Mouse (Mus musculus) MEL (cell line): Measurements from ENCODE around the gene Acvr2b.

Source experiments
- CTCF ChIP-seq, 3 experiments: IDR thresholded peaks in 2 of 3; conservative IDR thresholded peaks in 1 of 3; 2 replicates each; pipeline ENCODE4 v1.5.1; 2011 to 2012; ENCODE audit warnings: low read length in 3 of 3, low read depth in 2 of 3, mild to moderate bottlenecking in 2 of 3, improper control_type of control experiment in 1 of 3, inconsistent platforms in 1 of 3, mixed read lengths in 1 of 3, moderate library complexity in 1 of 3; ENCODE audit not compliant: control insufficient read depth in 1 of 3, insufficient read depth in 1 of 3, poor library complexity in 1 of 3, severe bottlenecking in 1 of 3
- EP300 ChIP-seq, 2 experiments: IDR thresholded peaks; 2 replicates each; pipeline ENCODE4 v1.6.1; 2011; ENCODE audit warnings: improper control_type of control experiment in 2 of 2, low read length in 2 of 2, low read depth in 1 of 2, mild to moderate bottlenecking in 1 of 2
- GATA1 ChIP-seq: IDR thresholded peaks from 2 replicates; pipeline ENCODE4 v1.6.1; 2011; ENCODE audit warnings: low read depth, low read length, improper control_type of control experiment
- MAX ChIP-seq: IDR thresholded peaks from 2 replicates; pipeline ENCODE4 v1.6.1; 2011; ENCODE audit warnings: low read length, improper control_type of control experiment
- POLR2A ChIP-seq, 2 experiments: IDR thresholded peaks; 2 replicates each; pipeline ENCODE4 v1.6.1; 2011 to 2012; ENCODE audit warnings: low read length in 2 of 2, mild to moderate bottlenecking in 2 of 2, control low read depth in 1 of 2, improper control_type of control experiment in 1 of 2, low read depth in 1 of 2, moderate library complexity in 1 of 2; ENCODE audit not compliant: control insufficient read depth in 1 of 2, insufficient read depth in 1 of 2, poor library complexity in 1 of 2
- POLR2AphosphoS2 ChIP-seq: IDR thresholded peaks from 2 replicates; pipeline ENCODE4 v1.6.1; 2011; ENCODE audit warnings: low read length, improper control_type of control experiment
- POLR2AphosphoS5 ChIP-seq: IDR thresholded peaks from 2 replicates; pipeline ENCODE4 v1.6.1; 2012; ENCODE audit warnings: low read depth, borderline replicate concordance, mild to moderate bottlenecking, inconsistent platforms, low read length, moderate library complexity, mixed read lengths
- TAL1 ChIP-seq: IDR thresholded peaks from 2 replicates; pipeline ENCODE4 v1.6.1; 2012; ENCODE audit warnings: mild to moderate bottlenecking, inconsistent platforms, low read length, moderate library complexity, mixed read lengths
- TCF12 ChIP-seq: IDR thresholded peaks from 2 replicates; pipeline ENCODE4 v1.6.1; 2014; ENCODE audit warnings: low read depth, mild to moderate bottlenecking, inconsistent platforms, low read length, improper control_type of control experiment, moderate library complexity
- ZC3H11A ChIP-seq: IDR thresholded peaks from 2 replicates; pipeline ENCODE4 v1.6.1; 2012; ENCODE audit warnings: low read depth, mild to moderate bottlenecking, inconsistent platforms, low read length, improper control_type of control experiment
- ZKSCAN1 ChIP-seq: IDR thresholded peaks from 2 replicates; pipeline ENCODE4 v1.6.1; 2012; ENCODE audit warnings: low read depth, mild to moderate bottlenecking, inconsistent platforms, low read length, improper control_type of control experiment, moderate library complexity
- ZMIZ1 ChIP-seq: IDR thresholded peaks from 2 replicates; pipeline ENCODE4 v1.6.1; 2012; ENCODE audit warnings: low read depth, mild to moderate bottlenecking, inconsistent platforms, low read length, improper control_type of control experiment, moderate library complexity
- ZNF384 ChIP-seq: IDR thresholded peaks from 2 replicates; pipeline ENCODE4 v1.6.1; 2012; ENCODE audit warnings: low read depth, mild to moderate bottlenecking, inconsistent platforms, low read length, improper control_type of control experiment

DNA sequence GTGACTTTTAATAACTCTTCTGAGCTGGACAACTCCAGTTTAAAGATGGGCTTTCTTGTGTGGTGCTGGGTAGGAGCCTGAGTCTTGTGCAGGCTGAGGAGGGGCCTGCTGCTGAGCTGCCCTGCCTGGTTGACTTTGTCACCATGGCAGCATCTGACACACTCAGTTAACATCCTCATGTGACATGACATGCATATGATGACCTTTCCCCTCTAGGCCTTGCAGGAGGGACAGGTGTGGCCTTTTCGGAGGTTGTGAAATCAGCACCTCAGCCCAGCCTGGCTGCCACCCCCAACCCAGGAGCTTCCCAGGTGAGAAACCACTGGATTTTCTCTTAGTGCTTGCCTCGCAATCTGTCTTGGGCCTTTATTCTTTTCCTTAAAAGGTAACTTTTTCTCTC is 11.7 kb upstream of the Acvr2b start:
- no peak for TF ChIP-seq ZC3H11A
- no peak for TF ChIP-seq POLR2A (IDR thresholded peaks at IDR 0.05; ENCODE audit: control insufficient read depth in 1 of 2, insufficient read depth in 1 of 2, low read depth in 1 of 2, low read length in 2 of 2, poor library complexity in 1 of 2)
- no peak for TF ChIP-seq GATA1
- TF ChIP-seq CTCF (IDR thresholded peaks at IDR 0.05 in 2 of 3, conservative IDR thresholded peaks at IDR 0.05 in 1 of 3; ENCODE audit: control insufficient read depth in 1 of 3, insufficient read depth in 1 of 3, low read depth in 2 of 3, low read length in 3 of 3, poor library complexity in 1 of 3, severe bottlenecking in 1 of 3), result no peak
- TF ChIP-seq MAX, result no peak
- no peak for TF ChIP-seq ZMIZ1
- TF ChIP-seq TAL1, result no peak
- TF ChIP-seq ZKSCAN1, result no peak
- TF ChIP-seq ZNF384, result no peak
- TF ChIP-seq EP300 (IDR thresholded peaks at IDR 0.05; ENCODE audit: low read depth in 1 of 2, low read length in 2 of 2), result no peak
- TF ChIP-seq POLR2AphosphoS5, result no peak
- no peak for TF ChIP-seq POLR2AphosphoS2
- no peak for TF ChIP-seq TCF12
